Mouse (Mus musculus) hindbrain, embryonic 14.5 days (tissue): ENCODE data around the gene Rab12. TPM values are rescaled to one million over a fixed set of nuclear protein-coding genes. Genes with fewer than 3 reads are reported as not detected.
"Not testable (repeated sequence)": the region's sequence is repeated elsewhere in the genome, so short reads cannot be mapped to it uniquely, and the experiment has no call there.

Experiments used
- ATAC-seq: fragments of 200-750 bp; cut with Nextera tagmentation; 2 replicates; pipeline ENCODE4 v1.8.0; 2017; ENCODE audit warnings: moderate number of reproducible peaks, mild to moderate bottlenecking, moderate TSS enrichment, moderate library complexity; ENCODE audit not compliant: low FRiP score
- DNase-seq: peaks from one replicate; pipeline ENCODE4 v3.0.0-alpha.2; 2015; ENCODE audit warnings: low spot score
- H3K27ac ChIP-seq: fragments of 300-500 bp; sonication (generic); 2 replicates; pipeline ENCODE4 v1.5.1; 2014; ENCODE audit warnings: mild to moderate bottlenecking, moderate library complexity
- H3K27me3 ChIP-seq: fragments of 300-500 bp; sonication (generic); 2 replicates; pipeline ENCODE4 v1.6.1; 2014; ENCODE audit warnings: mild to moderate bottlenecking, low read length, mixed read lengths; ENCODE audit not compliant: control insufficient read depth, insufficient read depth
- H3K36me3 ChIP-seq: fragments of 300-500 bp; sonication (generic); replicated peaks from 2 replicates; pipeline ENCODE4 v1.6.1; 2014; ENCODE audit not compliant: control insufficient read depth, insufficient read depth
- H3K4me1 ChIP-seq: fragments of 300-500 bp; sonication (generic); replicated peaks from 2 replicates; pipeline ENCODE4 v1.6.1; 2014; ENCODE audit warnings: antibody characterized with exemption, low read length, mixed read lengths; ENCODE audit not compliant: control insufficient read depth, insufficient read depth
- H3K4me2 ChIP-seq: fragments of 300-500 bp; sonication (generic); replicated peaks from 2 replicates; pipeline ENCODE4 v1.6.1; 2014; ENCODE audit warnings: mild to moderate bottlenecking, moderate library complexity
- H3K4me3 ChIP-seq: fragments of 300-500 bp; sonication (generic); replicated peaks from 2 replicates; pipeline ENCODE4 v1.5.1; 2014; ENCODE audit warnings: mild to moderate bottlenecking, low read length
- H3K9ac ChIP-seq: fragments of 300-500 bp; sonication (generic); 2 replicates; pipeline ENCODE4 v1.6.1; 2014
- H3K9me3 ChIP-seq: fragments of 300-500 bp; sonication (generic); 2 replicates; pipeline ENCODE4 v1.6.1; 2016; ENCODE audit warnings: low read length; ENCODE audit not compliant: control insufficient read depth
- WGBS: fragments of 180-500 bp; shearing (Covaris S2); extraction: QIAGEN DNeasy Blood & Tissue Kit; methylation state at CpG from one replicate; pipeline ENCODE4 v1.1.7; 2014; 5-methylcytosine and 5-hydroxymethylcytosine counted together
- polyA plus RNA-seq: library from polyadenylated mRNA; unstranded; fragments of >200 nt; fragmentation: Nextera tagmentation; extraction: Ambion mirVana; gene quantifications from 2 replicates; pipeline ENCODE4 v1.2.1, GENCODE M21; 2014

The Rab12 gene
- polyA plus RNA-seq, 1 experiment from 2014 or later: 96.6 TPM

- not testable (repeated sequence) for DNase-seq, H3K27me3 ChIP-seq, H3K9ac ChIP-seq, H3K36me3 ChIP-seq, H3K9me3 ChIP-seq, H3K4me3 ChIP-seq, ATAC-seq, H3K4me2 ChIP-seq, H3K27ac ChIP-seq
- peaks cover 11% of the 10 kb centered on the region for H3K4me1 ChIP-seq
- 100% methylated on average over 1 of the region's 1 CpGs for WGBS
These were observed 3.1 kb upstream of the Rab12 start for GRCm38 (mm10) chr17:66522631-66523030.

GRCm38 (mm10) chr17:66518877-66519553, 514 bp downstream of the Rab12 start:
- Histone ChIP-seq H3K27ac (peak overlapping the region; percentile 78), H3K4me1 (peaks cover 22% of the 10 kb centered on the region), H3K9ac (peak overlapping the region; percentile 98), H3K9me3 (no peaks in the 10 kb centered on the region), H3K4me3 (peak overlapping the region; percentile 93), H3K27me3 (no peaks in the 10 kb centered on the region), H3K4me2 (peak overlapping the region; percentile 91), H3K36me3 (no peaks in the 10 kb centered on the region)
- no peak for DNase-seq
- WGBS: under 1% methylated on average over 54 of the region's 57 CpGs
- peak; percentile 63 for ATAC-seq

GRCm38 (mm10) chr17:66516953-66517352, 2.6 kb downstream of the Rab12 start:
- Histone ChIP-seq H3K27me3 (no peaks in the 10 kb centered on the region), H3K4me2 (no peak overlapping the region), H3K9ac (no peak overlapping the region), H3K4me1 (peaks cover 22% of the 10 kb centered on the region), H3K27ac (no peak overlapping the region), H3K9me3 (no peaks in the 10 kb centered on the region), H3K36me3 (no peaks in the 10 kb centered on the region), H3K4me3 (no peak overlapping the region)
- DNase-seq: no peak
- 82% methylated on average over 4 of the region's 4 CpGs for WGBS
- ATAC-seq: no peak

GRCm38 (mm10) chr17:66514288-66514995, 5.1 kb downstream of the Rab12 start:
- WGBS: 93% methylated on average over 10 of the region's 10 CpGs
- Histone ChIP-seq H3K9me3 (no peaks in the 10 kb centered on the region), H3K4me3 (no peak overlapping the region), H3K9ac (no peak overlapping the region), H3K27me3 (no peaks in the 10 kb centered on the region), H3K4me1 (peaks cover 22% of the 10 kb centered on the region), H3K36me3 (no peaks in the 10 kb centered on the region), H3K4me2 (no peak overlapping the region), H3K27ac (no peak overlapping the region)
- no peak for ATAC-seq
- DNase-seq: no peak

- Histone ChIP-seq H3K36me3 (peaks cover 5% of the 10 kb centered on the region; the same call in 1 of the 2 replicates), H3K4me3 (no peak overlapping the region), H3K9me3 (no peaks in the 10 kb centered on the region), H3K27me3 (no peaks in the 10 kb centered on the region), H3K9ac (no peak overlapping the region), H3K27ac (no peak overlapping the region), H3K4me2 (no peak overlapping the region), H3K4me1 (peaks cover 8% of the 10 kb centered on the region)
- ATAC-seq (no peak), DNase-seq (no peak)
- 81% methylated on average over 15 of the region's 15 CpGs for WGBS
These were observed 7.2 kb downstream of the Rab12 start for GRCm38 (mm10) chr17:66512202-66512956.

GRCm38 (mm10) chr17:66510221-66510683, 9.3 kb downstream of the Rab12 start:
- Histone ChIP-seq H3K4me2 (no peak overlapping the region), H3K4me3 (no peak overlapping the region), H3K9me3 (no peaks in the 10 kb centered on the region), H3K4me1 (no peaks in the 10 kb centered on the region), H3K27ac (0 out of 2 replicates have a peak overlapping the region, but pooled peaks have one; percentile 38), H3K27me3 (no peaks in the 10 kb centered on the region), H3K36me3 (peaks cover 11% of the 10 kb centered on the region), H3K9ac (no peak overlapping the region)
- WGBS: 48% methylated on average over 10 of the region's 10 CpGs
- ATAC-seq (peak; percentile 55; the same call in 1 of the 2 replicates), DNase-seq (no peak)

- Histone ChIP-seq H3K4me1 (no peaks in the 10 kb centered on the region), H3K9me3 (no peaks in the 10 kb centered on the region), H3K4me2 (no peak overlapping the region), H3K4me3 (no peak overlapping the region), H3K9ac (no peak overlapping the region), H3K27ac (no peak overlapping the region), H3K27me3 (no peaks in the 10 kb centered on the region), H3K36me3 (peaks cover 24% of the 10 kb centered on the region)
- no peak for DNase-seq
- ATAC-seq: no peak
- 91% methylated on average over 9 of the region's 9 CpGs for WGBS
These were observed 12.2 kb downstream of the Rab12 start for GRCm38 (mm10) chr17:66507049-66507954.

GRCm38 (mm10) chr17:66504964-66505363, 14.6 kb downstream of the Rab12 start:
- no peak for DNase-seq
- H3K9me3 ChIP-seq: no peaks in the 10 kb centered on the region
- WGBS: 81% methylated on average over 8 of the region's 8 CpGs
- no peak for ATAC-seq
- no peak overlapping the region for H3K27ac ChIP-seq
- H3K4me2 ChIP-seq: no peak overlapping the region
- no peak overlapping the region for H3K9ac ChIP-seq
- H3K36me3 ChIP-seq: peaks cover 40% of the 10 kb centered on the region
- H3K4me1 ChIP-seq: no peaks in the 10 kb centered on the region
- no peak overlapping the region for H3K4me3 ChIP-seq
- no peaks in the 10 kb centered on the region for H3K27me3 ChIP-seq
